Mouse (Mus musculus): ENCODE data around the gene Olah. TPM values are rescaled to one million over a fixed set of nuclear protein-coding genes. Genes with fewer than 3 reads are reported as not detected.

Gene Olah
- total and polyA plus RNA-seq, 3 experiments: 0.39 TPM; not detected in 2

GRCm38 (mm10) chr2:3348919-3349318 is 48.1 kb downstream of the Olah start (continued):
- TF ChIP-seq UBTF (IDR thresholded peaks at IDR 0.05; ENCODE audit: low read depth, low read length): no peak
- 0 out of 2 replicates have a peak, but pooled peaks have one; percentile 13 for TF ChIP-seq JUND (conservative IDR thresholded peaks at IDR 0.05; ENCODE audit: low read depth, low read length)
- peak; percentile 98 for TF ChIP-seq RAD21 (IDR thresholded peaks at IDR 0.05; ENCODE audit: low read depth, low read length)
- TF ChIP-seq NELFE (IDR thresholded peaks at IDR 0.05; ENCODE audit: low read depth, low read length): peak; percentile 52; the same call in 1 of the 2 replicates
- TF ChIP-seq IRF4 (IDR thresholded peaks at IDR 0.05; ENCODE audit: low read depth, low read length): no peak; the same call in 1 of the 2 replicates
- TF ChIP-seq CHD1 (IDR thresholded peaks at IDR 0.05; ENCODE audit: low read depth, low read length): no peak
- no peak for TF ChIP-seq GABPA (IDR thresholded peaks at IDR 0.05; ENCODE audit: insufficient replicate concordance, low read depth, low read length)
- TF ChIP-seq JUN (IDR thresholded peaks at IDR 0.05; ENCODE audit: insufficient read depth, low read depth, low read length): no peak
- TF ChIP-seq HCFC1 (IDR thresholded peaks at IDR 0.05; ENCODE audit: low read depth, low read length): no peak

DNA sequence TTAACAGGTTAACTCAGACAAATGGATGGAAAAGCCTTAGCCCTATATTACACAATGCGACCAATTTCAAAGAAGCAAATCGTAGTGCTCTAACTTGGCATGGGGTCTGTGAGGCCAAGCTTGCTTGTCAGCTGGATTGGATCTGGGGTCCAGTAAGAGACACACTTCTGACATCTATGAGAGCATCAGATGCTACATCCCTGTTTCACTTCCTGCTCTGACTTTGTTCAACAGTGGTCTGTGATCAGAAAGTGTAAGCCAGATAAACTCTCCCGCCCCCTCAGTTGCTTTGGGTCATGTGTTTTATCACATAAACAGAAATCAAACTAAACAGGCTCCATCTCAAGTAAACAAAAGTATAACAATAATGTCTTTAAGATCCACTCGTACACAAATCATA is 48.6 kb downstream of the Olah start:
- Histone ChIP-seq H3K4me2 (ENCODE audit: insufficient read depth, low read depth, poor library complexity, severe bottlenecking) (no peak overlapping the region), H3K9me3 (replicated peaks; ENCODE audit: low read length) (peaks cover 2% of the 10 kb centered on the region), H3K4me3 (replicated peaks in 1 of 3; ENCODE audit: low read depth in 2 of 3, low read length in 2 of 3, poor library complexity in 1 of 3) (no peak overlapping the region), H3K4me1 (ENCODE audit: control insufficient read depth in 1 of 2, insufficient read depth in 2 of 2) (peaks cover 0 to 6% of the 10 kb centered on the region in 2 experiments; a peak in 1 of 4 replicates), H3K9ac (ENCODE audit: insufficient read depth, low read depth) (no peak overlapping the region), H3K27ac (ENCODE audit: insufficient read depth, low read depth) (no peak overlapping the region), H3K27me3 (replicated peaks) (no peaks in the 10 kb centered on the region), H3K36me3 (replicated peaks in 1 of 2; ENCODE audit: control insufficient read depth in 1 of 2, insufficient read depth in 1 of 2, low read length in 1 of 2) (no peaks in the 10 kb centered on the region), H3K79me2 (replicated peaks; ENCODE audit: control insufficient read depth, extremely low read depth, insufficient read depth, poor library complexity, severe bottlenecking) (no peaks in the 10 kb centered on the region)
- dilution Hi-C loops (cut with MboI; ENCODE audit: extremely low pct_ligation_motif_present, extremely low pct_unique_long_range_greater_than_20kb, low sequenced_read_pairs): no loop called here
- no peak for DNase-seq (ENCODE audit: extremely low read depth)
- in situ Hi-C loops (cut with MboI; ENCODE audit: low pct_ligation_motif_present, low pct_unique_long_range_greater_than_20kb, low sequenced_read_pairs): loop anchor here (10.0 kb wide), 2 partner anchors 66 to 456 kb away; no protein-coding TSS in a partner anchor
- TF ChIP-seq JUND (conservative IDR thresholded peaks at IDR 0.05; ENCODE audit: low read depth, low read length) (no peak), USF1 (IDR thresholded peaks at IDR 0.05; ENCODE audit: low read depth, low read length) (no peak), NELFE (IDR thresholded peaks at IDR 0.05; ENCODE audit: low read depth, low read length) (no peak), JUN (IDR thresholded peaks at IDR 0.05; ENCODE audit: insufficient read depth, low read depth, low read length) (no peak), MEF2A (IDR thresholded peaks at IDR 0.05; ENCODE audit: borderline replicate concordance, low read depth, low read length) (no peak), ZC3H11A (IDR thresholded peaks at IDR 0.05; ENCODE audit: low read depth, low read length) (no peak), KAT2A (IDR thresholded peaks at IDR 0.05; ENCODE audit: insufficient replicate concordance, low read length) (no peak), SIN3A (IDR thresholded peaks at IDR 0.05; ENCODE audit: low read length) (no peak)

GRCm38 (mm10) chr2:3335611-3336301 is 61.3 kb downstream of the Olah start, which contains the start of gene Acbd7:
TSS of gene Acbd7 (plus strand) at chr2:3336168.
- DNase-seq (ENCODE audit: extremely low read depth): peak; percentile 61
- Histone ChIP-seq H3K36me3 (replicated peaks in 1 of 2; ENCODE audit: control insufficient read depth in 1 of 2, insufficient read depth in 1 of 2, low read length in 1 of 2) (no peaks in the 10 kb centered on the region), H3K9me3 (replicated peaks; ENCODE audit: low read length) (no peaks in the 10 kb centered on the region), H3K4me2 (ENCODE audit: insufficient read depth, low read depth, poor library complexity, severe bottlenecking) (peak within 1 kb of the TSS; percentile 95), H3K9ac (ENCODE audit: insufficient read depth, low read depth) (no peak within 1 kb of the TSS), H3K4me1 (ENCODE audit: control insufficient read depth in 1 of 2, insufficient read depth in 2 of 2) (peaks cover 7 to 17% of the 10 kb centered on the region in 2 experiments), H3K27ac (ENCODE audit: insufficient read depth, low read depth) (no peak within 1 kb of the TSS), H3K27me3 (replicated peaks) (no peaks in the 10 kb centered on the region), H3K4me3 (replicated peaks in 1 of 3; ENCODE audit: low read depth in 2 of 3, low read length in 2 of 3, poor library complexity in 1 of 3) (peak within 1 kb of the TSS in 2 of 3 experiments; percentile 19 to 45), H3K79me2 (replicated peaks; ENCODE audit: control insufficient read depth, extremely low read depth, insufficient read depth, poor library complexity, severe bottlenecking) (peaks cover 15% of the 10 kb centered on the region)
- dilution Hi-C loops (cut with MboI; ENCODE audit: extremely low pct_ligation_motif_present, extremely low pct_unique_long_range_greater_than_20kb, low sequenced_read_pairs) (no loop called here), in situ Hi-C loops (cut with MboI; ENCODE audit: low pct_ligation_motif_present, low pct_unique_long_range_greater_than_20kb, low sequenced_read_pairs) (no loop called here)
- TF ChIP-seq TBP (conservative IDR thresholded peaks at IDR 0.05; ENCODE audit: low read depth, low read length) (0 out of 2 replicates have a peak, but pooled peaks have one; percentile 27), TCF12 (IDR thresholded peaks at IDR 0.05; ENCODE audit: low read depth, low read length) (no peak), NRF1 (IDR thresholded peaks at IDR 0.05; ENCODE audit: low read depth, low read length) (0 out of 2 replicates have a peak, but pooled peaks have one; percentile 12), MEF2A (IDR thresholded peaks at IDR 0.05; ENCODE audit: borderline replicate concordance, low read depth, low read length) (no peak), BHLHE40 (IDR thresholded peaks at IDR 0.05; ENCODE audit: low read depth, low read length) (peak; percentile 12; the same call in 1 of the 2 replicates), POLR2A (IDR thresholded peaks at IDR 0.05; ENCODE audit: low read depth, low read length) (peak; percentile 43)

Measured in CH12.LX (cell line).